Mouse (Mus musculus) hindbrain, postnatal 0 days (tissue): ENCODE measurements at regions not wholly inside any gene's neighbourhood (a gene's known extent, or its start where the extent isn't known, plus 50 kb on each side); places are given as distances from the start of the nearest gene placed in this dataset.
A peak's percentile ranks its signal among the peaks of the same experiment; 100 is the strongest.

Source experiments
- ATAC-seq: fragments of 200-750 bp; cut with Nextera tagmentation; 2 replicates; pipeline ENCODE4 v1.8.0; 2017; ENCODE audit warnings: mild to moderate bottlenecking, moderate TSS enrichment, moderate library complexity
- DNase-seq: peaks from one replicate; pipeline ENCODE4 v3.0.0-alpha.2; 2015; ENCODE audit warnings: low spot score
- H3K27ac ChIP-seq: fragments of 300-500 bp; sonication (generic); 2 replicates; pipeline ENCODE4 v1.5.1; 2014; ENCODE audit warnings: mild to moderate bottlenecking
- H3K27me3 ChIP-seq: fragments of 300-500 bp; sonication (generic); 2 replicates; pipeline ENCODE4 v1.6.1; 2014; ENCODE audit warnings: low read length, mixed read lengths; ENCODE audit not compliant: insufficient read depth
- H3K36me3 ChIP-seq: fragments of 300-500 bp; sonication (generic); 2 replicates; pipeline ENCODE4 v1.6.1; 2014; ENCODE audit warnings: low read length, mixed read lengths; ENCODE audit not compliant: insufficient read depth
- H3K4me1 ChIP-seq: fragments of 300-500 bp; sonication (generic); 2 replicates; pipeline ENCODE4 v1.6.1; 2014; ENCODE audit warnings: antibody characterized with exemption, low read length, mixed read lengths; ENCODE audit not compliant: insufficient read depth
- H3K4me2 ChIP-seq: fragments of 300-500 bp; sonication (generic); 2 replicates; pipeline ENCODE4 v1.6.1; 2014; ENCODE audit warnings: low read depth, mild to moderate bottlenecking, low read length, moderate library complexity, mixed read lengths
- H3K4me3 ChIP-seq: fragments of 300-500 bp; sonication (generic); 2 replicates; pipeline ENCODE4 v1.5.1; 2014; ENCODE audit warnings: low read length
- H3K9ac ChIP-seq: fragments of 300-500 bp; sonication (generic); replicated peaks from 2 replicates; pipeline ENCODE4 v1.6.1; 2014; ENCODE audit warnings: mild to moderate bottlenecking, low read length, moderate library complexity, mixed read lengths
- H3K9me3 ChIP-seq: fragments of 300-500 bp; sonication (generic); 2 replicates; pipeline ENCODE4 v1.6.1; 2016; ENCODE audit warnings: low read length, mixed read lengths
- CTCF ChIP-seq: IDR thresholded peaks from 2 replicates; pipeline ENCODE4 v1.5.1; 2016; ENCODE audit warnings: antibody characterized with exemption, control low read depth, low read depth
- WGBS: fragments of 180-500 bp; shearing (Covaris S2); extraction: QIAGEN DNeasy Blood & Tissue Kit; methylation state at CpG from one replicate; pipeline ENCODE4 v1.1.7; 2014; 5-methylcytosine and 5-hydroxymethylcytosine counted together

- Histone ChIP-seq H3K27ac (no peak overlapping the region), H3K9ac (no peak overlapping the region), H3K36me3 (no peaks in the 10 kb centered on the region), H3K4me1 (no peaks in the 10 kb centered on the region), H3K9me3 (no peaks in the 10 kb centered on the region), H3K27me3 (no peaks in the 10 kb centered on the region), H3K4me2 (no peak overlapping the region), H3K4me3 (no peak overlapping the region)
- WGBS, result 89% methylated on average over 5 of the region's 5 CpGs
- no peak for TF ChIP-seq CTCF
- ATAC-seq (no peak), DNase-seq (no peak)
These were observed 85.6 kb upstream of the Slc35f3 start for GRCm38 (mm10) chr8:126212802-126213201.

- no peak overlapping the region for H3K9ac ChIP-seq
- H3K4me3 ChIP-seq, result no peak overlapping the region
- DNase-seq, result no peak
- H3K27ac ChIP-seq, result no peak overlapping the region
- H3K4me2 ChIP-seq, result no peak overlapping the region
- H3K36me3 ChIP-seq, result no peaks in the 10 kb centered on the region
- no peak for TF ChIP-seq CTCF
- WGBS, result 15% methylated on average over 1 of the region's 1 CpGs
- no peak for ATAC-seq
- H3K9me3 ChIP-seq, result no peaks in the 10 kb centered on the region
- H3K27me3 ChIP-seq, result no peaks in the 10 kb centered on the region
- H3K4me1 ChIP-seq, result no peaks in the 10 kb centered on the region
These were observed 83.8 kb upstream of the Slc35f3 start for GRCm38 (mm10) chr8:126214571-126214970.

GRCm38 (mm10) chr8:126216391-126216790, 82.0 kb upstream of the Slc35f3 start:
- Histone ChIP-seq H3K27ac (no peak overlapping the region), H3K27me3 (no peaks in the 10 kb centered on the region), H3K36me3 (no peaks in the 10 kb centered on the region), H3K4me1 (no peaks in the 10 kb centered on the region), H3K4me3 (no peak overlapping the region), H3K4me2 (no peak overlapping the region), H3K9ac (no peak overlapping the region), H3K9me3 (no peaks in the 10 kb centered on the region)
- no peak for TF ChIP-seq CTCF
- ATAC-seq, result no peak
- WGBS, result 64% methylated on average over 5 of the region's 5 CpGs
- no peak for DNase-seq

GRCm38 (mm10) chr8:126221631-126222030, 76.7 kb upstream of the Slc35f3 start:
- TF ChIP-seq CTCF, result peak; percentile 37
- Histone ChIP-seq H3K4me1 (no peaks in the 10 kb centered on the region), H3K9ac (no peak overlapping the region), H3K4me3 (no peak overlapping the region), H3K27me3 (no peaks in the 10 kb centered on the region), H3K4me2 (no peak overlapping the region), H3K9me3 (no peaks in the 10 kb centered on the region), H3K27ac (no peak overlapping the region), H3K36me3 (no peaks in the 10 kb centered on the region)
- DNase-seq, result no peak
- no peak for ATAC-seq
- 75% methylated on average over 1 of the region's 1 CpGs for WGBS

GRCm38 (mm10) chr8:126231801-126232200, 66.6 kb upstream of the Slc35f3 start:
- H3K9me3 ChIP-seq, result no peaks in the 10 kb centered on the region
- no peaks in the 10 kb centered on the region for H3K27me3 ChIP-seq
- no peak overlapping the region for H3K27ac ChIP-seq
- ATAC-seq, result no peak
- no peak overlapping the region for H3K4me3 ChIP-seq
- H3K4me1 ChIP-seq, result no peaks in the 10 kb centered on the region
- no peaks in the 10 kb centered on the region for H3K36me3 ChIP-seq
- H3K9ac ChIP-seq, result no peak overlapping the region
- DNase-seq, result no peak
- 91% methylated on average over 1 of the region's 1 CpGs for WGBS
- no peak for TF ChIP-seq CTCF
- H3K4me2 ChIP-seq, result no peak overlapping the region

GRCm38 (mm10) chr8:126232521-126232920, 65.8 kb upstream of the Slc35f3 start:
- WGBS, result 38% methylated on average over 7 of the region's 7 CpGs
- Histone ChIP-seq H3K9me3 (no peaks in the 10 kb centered on the region), H3K4me1 (no peaks in the 10 kb centered on the region), H3K27ac (no peak overlapping the region), H3K36me3 (no peaks in the 10 kb centered on the region), H3K27me3 (no peaks in the 10 kb centered on the region), H3K4me3 (no peak overlapping the region), H3K9ac (no peak overlapping the region), H3K4me2 (no peak overlapping the region)
- DNase-seq (no peak), ATAC-seq (no peak)
- TF ChIP-seq CTCF, result no peak

GRCm38 (mm10) chr8:126239684-126240083, 58.7 kb upstream of the Slc35f3 start:
- Histone ChIP-seq H3K9me3 (no peaks in the 10 kb centered on the region), H3K9ac (no peak overlapping the region), H3K4me2 (no peak overlapping the region), H3K4me1 (no peaks in the 10 kb centered on the region), H3K36me3 (no peaks in the 10 kb centered on the region), H3K27me3 (no peaks in the 10 kb centered on the region), H3K4me3 (no peak overlapping the region), H3K27ac (no peak overlapping the region)
- TF ChIP-seq CTCF, result peak; percentile 63
- no peak for DNase-seq
- no peak for ATAC-seq
